Mouse (Mus musculus) E14TG2a.4 (cell line): Measurements from ENCODE around the gene Acap3.

ENCODE experiments used
- CTCF ChIP-seq: conservative IDR thresholded peaks from 2 replicates; pipeline ENCODE4 v1.5.1; 2014; ENCODE audit warnings: low read length
- POU5F1 ChIP-seq: IDR thresholded peaks from 2 replicates; pipeline ENCODE4 v1.6.1; 2014; ENCODE audit warnings: low read length, borderline replicate concordance

GRCm38 (mm10) chr4:155896461-155896860 lies 4.8 kb downstream of the Acap3 start:
- no peak for TF ChIP-seq CTCF
- no peak for TF ChIP-seq POU5F1
